In the genomic region with DNA sequence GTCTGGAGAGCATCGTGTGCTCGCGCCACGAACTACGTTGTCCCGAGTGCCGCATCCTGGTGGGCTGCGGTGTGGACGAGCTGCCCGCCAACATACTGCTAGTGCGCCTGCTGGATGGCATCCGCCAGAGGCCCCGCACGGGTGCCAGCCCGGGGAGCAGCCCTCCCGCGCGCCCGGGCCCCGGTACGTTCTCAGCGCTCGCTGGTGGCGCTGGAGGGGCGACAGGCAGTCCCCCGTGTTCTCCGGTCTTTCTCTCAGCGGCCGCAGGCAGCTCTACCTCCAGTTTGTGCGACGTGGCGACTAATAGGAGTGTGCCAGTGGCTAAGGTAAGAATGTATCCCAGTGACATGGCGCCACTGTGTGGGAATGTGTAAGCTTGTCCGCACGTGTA, we compare ENCODE assay signal across 8 mouse cellular contexts. TPM values are rescaled to one million over a fixed set of nuclear protein-coding genes. Genes with fewer than 3 reads are reported as not detected.
DNase-seq lines count a peak whose midpoint lies in the region; ATAC-seq and TF ChIP-seq lines count a peak whose summit lies in the region.

No protein-coding gene starts in this region.

- H3K4me2 ChIP-seq in hindbrain, embryonic 14.5 days (replicated peaks) = peak overlapping the region; percentile 100
- peak overlapping the region; percentile 98 for H3K4me2 ChIP-seq in lung, embryonic 14.5 days

- no peak for TF ChIP-seq CTCF in lung, embryonic 14.5 days (IDR thresholded peaks at IDR 0.05; ENCODE audit: low read depth)

- H3K4me1 ChIP-seq in hindbrain, embryonic 14.5 days (replicated peaks; ENCODE audit: control insufficient read depth, insufficient read depth, low read length) = peaks cover 9% of the 10 kb centered on the region; the same call in 1 of the 2 replicates
- H3K4me1 ChIP-seq in lung, embryonic 14.5 days (ENCODE audit: insufficient read depth) = no peaks in the 10 kb centered on the region

- H3K36me3 ChIP-seq in hindbrain, embryonic 14.5 days (replicated peaks; ENCODE audit: control insufficient read depth, insufficient read depth) = no peaks in the 10 kb centered on the region
- no peaks in the 10 kb centered on the region for H3K36me3 ChIP-seq in lung, embryonic 14.5 days (ENCODE audit: insufficient read depth)

- under 1% methylated on average over 35 of the region's 35 CpGs for WGBS in hindbrain, embryonic 14.5 days
- WGBS in lung, embryonic 14.5 days = under 1% methylated on average over 35 of the region's 35 CpGs

- no peaks in the 10 kb centered on the region for H3K9me3 ChIP-seq in hindbrain, embryonic 14.5 days (ENCODE audit: control insufficient read depth, low read length)
- H3K9me3 ChIP-seq in lung, embryonic 14.5 days (ENCODE audit: low read depth, low read length) = no peaks in the 10 kb centered on the region

- H3K27ac ChIP-seq in hindbrain, embryonic 14.5 days = no peak overlapping the region
- no peak overlapping the region for H3K27ac ChIP-seq in lung, embryonic 14.5 days (ENCODE audit: low read depth)

- ATAC-seq in hindbrain, embryonic 14.5 days (ENCODE audit: low FRiP score) = peak; percentile 22; the same call in 1 of the 2 replicates
- ATAC-seq in lung, embryonic 14.5 days (ENCODE audit: insufficient read depth) = peak; percentile 33; the same call in 1 of the 2 replicates

- peak overlapping the region; percentile 72 for H3K4me3 ChIP-seq in hindbrain, embryonic 14.5 days (replicated peaks; ENCODE audit: low read length)
- peak overlapping the region; percentile 62 for H3K4me3 ChIP-seq in lung, embryonic 14.5 days (ENCODE audit: low read depth, low read length)

- H3K9ac ChIP-seq in hindbrain, embryonic 14.5 days = peak overlapping the region; percentile 62
- H3K9ac ChIP-seq in lung, embryonic 14.5 days = peak overlapping the region; percentile 58

- peaks cover 25% of the 10 kb centered on the region for H3K27me3 ChIP-seq in hindbrain, embryonic 14.5 days (ENCODE audit: control insufficient read depth, insufficient read depth, low read length)
- peaks cover 25% of the 10 kb centered on the region for H3K27me3 ChIP-seq in lung, embryonic 14.5 days (ENCODE audit: insufficient read depth, low read length)

- peak; percentile 26 for DNase-seq in embryo, embryonic 10.5 days (ENCODE audit: low spot score)
- DNase-seq in embryo, embryonic 10 days (ENCODE audit: low spot score) = no peak
- peak; percentile 5 for DNase-seq in urinary bladder, postnatal 25 days (ENCODE audit: low spot score)
- DNase-seq in urinary bladder, postnatal 36 days (ENCODE audit: low spot score in 2 of 2) = no peak
- DNase-seq in hindbrain, embryonic 14.5 days (ENCODE audit: low spot score) = no peak
- peak; percentile 37 for DNase-seq in lung, embryonic 14.5 days
- peak; percentile 20 for DNase-seq in retina, postnatal 7 days (ENCODE audit: low read depth, low spot score)
- DNase-seq in B cell, adult 2 months = no peak

RNA-seq across cellular contexts. Expression of gene Sh3rf3, which starts 0.6 kb away (rescaled TPM):
- 3.6 and 5.2 TPM in 2 replicates for polyA plus RNA-seq in hindbrain, embryonic 14.5 days (2014; fragmentation: Nextera tagmentation; extraction: Ambion mirVana)
- 2.1 and 3.3 TPM in 2 replicates for polyA plus RNA-seq in lung, embryonic 14.5 days (2014; fragmentation: Nextera tagmentation; extraction: Ambion mirVana)

Comparison
In these comparisons a context has a peak if more than half of its experiments do, and no peak if none do; other contexts are left out.
1. DNase-seq: peak in embryo, embryonic 10.5 days (single experiment), urinary bladder, postnatal 25 days (single experiment), lung, embryonic 14.5 days (single experiment) and retina, postnatal 7 days (single experiment); none in embryo, embryonic 10 days (single experiment), urinary bladder, postnatal 36 days (0 of 2), hindbrain, embryonic 14.5 days (single experiment) and B cell, adult 2 months (0 of 2).